Mouse (Mus musculus) ES-E14 (cell line): ENCODE data around the gene Ttll2.
"Not testable (repeated sequence)": the region's sequence is repeated elsewhere in the genome, so short reads cannot be mapped to it uniquely, and the experiment has no call there.

Experiments used
- CHD2 ChIP-seq: IDR thresholded peaks from 2 replicates; pipeline ENCODE4 v1.6.1; 2014; ENCODE audit warnings: mild to moderate bottlenecking, low read depth, low read length, inconsistent platforms
- HCFC1 ChIP-seq: IDR thresholded peaks from 2 replicates; pipeline ENCODE4 v1.6.1; 2012; ENCODE audit warnings: low read length, inconsistent platforms, borderline replicate concordance; ENCODE audit not compliant: insufficient read depth
- MAFK ChIP-seq: IDR thresholded peaks from 2 replicates; pipeline ENCODE4 v1.6.1; 2014; ENCODE audit warnings: mild to moderate bottlenecking, low read depth, low read length, inconsistent platforms; ENCODE audit not compliant: insufficient read depth
- ZC3H11A ChIP-seq: IDR thresholded peaks from 2 replicates; pipeline ENCODE4 v1.6.1; 2012; ENCODE audit warnings: low read depth, mild to moderate bottlenecking, inconsistent platforms, low read length, borderline replicate concordance

DNA sequence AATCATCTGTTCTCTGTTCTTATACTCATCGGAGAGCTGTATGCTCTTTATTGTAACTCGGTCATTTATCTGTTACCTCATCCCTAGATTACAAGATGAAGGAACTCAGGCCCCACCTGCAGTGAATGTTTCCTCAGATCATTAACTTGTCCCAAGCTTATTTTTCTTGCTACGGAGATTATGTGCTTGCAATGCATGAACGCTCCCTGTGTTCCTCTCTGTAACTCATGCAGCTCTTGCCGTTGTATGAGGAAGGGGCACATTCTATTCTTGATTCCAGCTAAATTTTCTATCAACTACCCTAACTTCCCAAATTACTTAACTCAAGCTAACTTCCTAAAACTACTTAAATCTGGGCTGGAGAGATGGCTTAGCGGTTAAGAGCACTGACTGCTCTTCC lies 47.3 kb upstream of the Ttll2 start:
- TF ChIP-seq CHD2, MAFK, ZC3H11A, HCFC1: not testable (repeated sequence)
